Mouse (Mus musculus) heart, embryonic 15.5 days (tissue): Measurements from ENCODE around the gene Cspg4. TPM values are rescaled to one million over a fixed set of nuclear protein-coding genes. Genes with fewer than 3 reads are reported as not detected.
"Not testable (repeated sequence)": the region's sequence is repeated elsewhere in the genome, so short reads cannot be mapped to it uniquely, and the experiment has no call there.

ENCODE experiments used
- ATAC-seq: fragments of 200-750 bp; cut with Nextera tagmentation; replicated peaks from 2 replicates; pipeline ENCODE4 v1.8.0; 2017; ENCODE audit warnings: low read depth, moderate TSS enrichment; ENCODE audit not compliant: insufficient number of reproducible peaks, insufficient read depth, low FRiP score
- H3K27ac ChIP-seq: fragments of 300-500 bp; sonication (generic); 2 replicates; pipeline ENCODE4 v1.5.1; 2015; ENCODE audit warnings: mild to moderate bottlenecking, inconsistent platforms
- H3K27me3 ChIP-seq: fragments of 300-500 bp; sonication (generic); 2 replicates; pipeline ENCODE4 v1.6.1; 2015; ENCODE audit warnings: inconsistent platforms
- H3K36me3 ChIP-seq: fragments of 300-500 bp; sonication (generic); 2 replicates; pipeline ENCODE4 v1.6.1; 2015; ENCODE audit warnings: mild to moderate bottlenecking, inconsistent platforms
- H3K4me1 ChIP-seq: fragments of 300-500 bp; sonication (generic); replicated peaks from 2 replicates; pipeline ENCODE4 v1.6.1; 2015; ENCODE audit warnings: inconsistent platforms
- H3K4me2 ChIP-seq: fragments of 300-500 bp; sonication (generic); 2 replicates; pipeline ENCODE4 v1.6.1; 2015; ENCODE audit warnings: inconsistent platforms, mild to moderate bottlenecking, moderate library complexity
- H3K4me3 ChIP-seq: fragments of 300-500 bp; sonication (generic); 2 replicates; pipeline ENCODE4 v1.5.1; 2015; ENCODE audit warnings: mild to moderate bottlenecking, inconsistent platforms
- H3K9ac ChIP-seq: fragments of 300-500 bp; sonication (generic); 2 replicates; pipeline ENCODE4 v1.6.1; 2015; ENCODE audit warnings: mild to moderate bottlenecking, inconsistent platforms
- H3K9me3 ChIP-seq: fragments of 300-500 bp; sonication (generic); replicated peaks from 2 replicates; pipeline ENCODE4 v1.6.1; 2016; ENCODE audit warnings: inconsistent platforms
- WGBS: fragments of 180-500 bp; shearing (Covaris S2); methylation state at CpG from one replicate; pipeline ENCODE4 v1.1.7; 2015; ENCODE audit warnings: mixed read lengths; 5-methylcytosine and 5-hydroxymethylcytosine counted together
- polyA plus RNA-seq: library from polyadenylated mRNA; unstranded; fragments of >200 nt; fragmentation: Nextera tagmentation; extraction: Ambion mirVana; gene quantifications from 2 replicates; pipeline ENCODE4 v1.2.1, GENCODE M21; 2015

Gene Cspg4
- polyA plus RNA-seq, 1 experiment from 2014 or later: 28.9 TPM

DNA sequence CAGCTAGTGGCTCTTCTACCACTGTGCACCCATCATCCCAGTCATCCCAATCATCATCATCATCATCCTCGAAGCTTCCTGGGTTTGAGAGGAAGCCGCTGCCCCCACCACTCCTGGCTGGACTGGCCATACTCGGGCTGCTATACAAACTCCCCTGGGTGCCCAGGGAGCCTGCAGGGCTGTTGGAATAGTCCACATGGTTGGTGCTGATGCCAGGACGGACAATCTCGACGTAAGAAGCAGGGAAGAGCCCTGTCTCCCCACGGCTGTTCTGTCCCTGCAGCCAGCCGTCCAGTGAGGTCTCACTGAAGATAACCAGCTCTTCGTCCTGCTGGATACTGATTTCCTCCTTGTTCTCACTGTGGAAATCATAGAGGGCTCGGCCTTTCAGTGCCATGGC, 61.6 kb downstream of the Cspg4 start:
- Histone ChIP-seq H3K9me3 (no peaks in the 10 kb centered on the region), H3K4me3 (peak overlapping the region; percentile 75), H3K4me1 (peaks cover 55% of the 10 kb centered on the region), H3K9ac (peak overlapping the region; percentile 80), H3K27me3 (no peaks in the 10 kb centered on the region), H3K4me2 (peak overlapping the region; percentile 95), H3K27ac (peak overlapping the region; percentile 96), H3K36me3 (peaks cover 9% of the 10 kb centered on the region)
- WGBS: 66% methylated on average over 10 of the region's 10 CpGs
- no peak for ATAC-seq

DNA sequence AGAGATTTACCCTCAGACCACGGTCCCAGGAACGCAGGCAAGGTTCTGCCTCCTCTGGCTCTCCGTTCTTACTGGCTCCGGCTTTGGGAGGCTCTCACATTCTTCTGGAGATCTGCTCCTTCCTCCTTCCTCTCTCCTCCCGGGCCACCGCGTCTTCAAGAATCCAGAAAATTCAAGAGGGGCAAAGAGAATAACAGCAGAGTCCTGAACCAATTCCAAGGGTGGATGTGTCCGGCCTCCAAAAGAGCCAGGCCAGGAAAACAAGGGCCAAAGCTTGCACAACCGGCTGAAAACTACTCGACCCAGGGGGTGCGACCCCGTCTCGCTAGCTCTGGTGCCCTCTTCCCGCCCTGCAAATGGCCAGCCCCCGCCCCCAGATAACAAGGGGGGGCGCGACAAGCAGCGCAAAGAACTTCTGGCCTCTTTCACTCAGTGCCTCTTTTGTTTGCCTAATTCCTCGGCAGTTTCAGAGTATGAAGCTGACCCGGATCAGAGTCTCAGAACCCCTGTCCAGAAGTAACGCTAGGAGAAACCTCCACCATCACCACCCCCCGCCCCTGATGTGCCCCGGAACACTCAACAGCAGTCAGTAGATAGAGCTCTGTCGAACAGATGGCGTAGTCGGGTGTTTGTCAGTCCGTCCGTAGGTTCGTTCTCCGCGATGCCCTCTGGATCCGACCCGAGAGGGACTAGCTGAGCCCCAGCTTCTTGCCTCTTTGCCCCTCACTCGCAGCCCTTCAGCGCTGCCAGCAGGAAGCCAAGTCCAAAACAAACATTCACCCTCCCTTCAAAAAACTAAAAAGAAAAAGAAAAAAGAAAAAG, 62.6 kb downstream of the Cspg4 start:
- WGBS: 1% methylated on average over 35 of the region's 35 CpGs
- Histone ChIP-seq H3K4me3 (peak overlapping the region; percentile 75), H3K4me1 (peaks cover 55% of the 10 kb centered on the region), H3K27ac (peak overlapping the region; percentile 96), H3K36me3 (no peaks in the 10 kb centered on the region), H3K9ac (peak overlapping the region; percentile 80), H3K9me3 (no peaks in the 10 kb centered on the region), H3K27me3 (no peaks in the 10 kb centered on the region), H3K4me2 (peak overlapping the region; percentile 95)
- no peak for ATAC-seq

DNA sequence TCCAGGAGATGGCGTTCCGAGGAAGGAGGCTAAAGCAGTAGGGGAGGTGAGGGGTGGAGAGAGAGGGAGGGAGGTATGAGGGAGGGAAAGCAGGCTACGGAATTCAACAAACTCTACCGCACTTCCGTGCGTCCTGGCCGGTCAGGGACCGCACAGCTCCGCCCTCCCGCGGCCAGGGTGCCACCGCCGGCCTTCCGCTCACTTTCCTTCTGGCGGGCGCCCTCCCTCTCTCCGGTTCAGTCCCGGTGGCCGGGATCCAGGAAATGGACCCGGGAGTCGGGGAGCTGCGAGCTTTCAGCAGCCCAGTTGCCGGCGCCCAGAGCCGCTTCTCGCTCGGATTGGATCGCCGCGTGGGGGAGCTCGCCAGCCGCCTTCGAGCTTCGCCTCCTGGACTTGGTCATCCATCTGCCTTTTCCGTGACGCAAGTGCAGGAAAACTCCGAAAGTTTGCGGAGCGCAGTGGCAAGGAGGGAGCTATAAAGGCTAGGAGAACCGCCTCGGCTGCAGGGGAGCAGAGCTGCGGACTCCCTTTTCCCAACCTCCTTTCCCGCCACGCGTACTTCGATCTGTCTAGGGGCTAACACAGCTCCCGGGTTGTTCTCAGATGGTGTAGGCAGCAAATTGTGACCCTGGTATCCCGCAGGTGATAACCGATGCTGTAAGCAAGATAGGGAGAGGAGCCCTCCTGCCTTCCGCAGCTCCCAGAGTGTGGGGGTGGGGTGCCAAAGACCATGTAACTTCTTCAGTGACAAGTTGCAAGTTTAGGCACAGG, 63.4 kb downstream of the Cspg4 start, which contains the start of gene Snx33:
Gene Snx33, minus strand, starts transcription at position 331 of the 771 bp plus-strand sequence.
- Histone ChIP-seq H3K9ac (peak within 1 kb of the TSS; percentile 80), H3K27ac (peak within 1 kb of the TSS; percentile 96), H3K27me3 (no peaks in the 10 kb centered on the region), H3K9me3 (no peaks in the 10 kb centered on the region), H3K4me1 (peaks cover 48% of the 10 kb centered on the region), H3K36me3 (no peaks in the 10 kb centered on the region), H3K4me2 (peak within 1 kb of the TSS; percentile 95), H3K4me3 (peak within 1 kb of the TSS; percentile 75)
- WGBS: under 1% methylated on average over 50 of the region's 50 CpGs
- peak; percentile 72 for ATAC-seq

DNA sequence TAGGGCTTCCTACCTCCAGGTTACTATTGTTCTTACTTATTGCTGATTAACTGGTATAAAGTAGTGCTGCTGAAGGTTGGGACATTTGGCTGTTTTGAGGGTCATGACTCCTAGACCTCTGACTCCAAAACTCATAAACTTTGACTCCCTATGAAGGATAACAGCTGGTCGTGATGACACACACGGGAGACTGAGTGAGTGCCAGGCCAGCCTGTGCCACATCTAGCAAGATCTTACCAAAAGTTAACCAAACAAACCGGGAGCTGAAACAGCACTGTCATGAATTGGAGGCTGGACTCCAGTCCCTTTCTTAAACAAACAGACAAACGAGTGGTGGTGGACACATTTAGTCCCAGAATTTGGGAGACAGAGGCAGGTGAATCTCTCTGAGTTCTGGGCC, 64.7 kb downstream of the Cspg4 start:
- Histone ChIP-seq H3K4me3 (no peak overlapping the region), H3K27ac (no peak overlapping the region), H3K4me2 (no peak overlapping the region), H3K9ac (no peak overlapping the region), H3K36me3 (no peaks in the 10 kb centered on the region), H3K4me1 (peaks cover 36% of the 10 kb centered on the region), H3K9me3 (no peaks in the 10 kb centered on the region), H3K27me3 (no peaks in the 10 kb centered on the region)
- 50% methylated on average over 4 of the region's 4 CpGs for WGBS
- ATAC-seq: no peak

DNA sequence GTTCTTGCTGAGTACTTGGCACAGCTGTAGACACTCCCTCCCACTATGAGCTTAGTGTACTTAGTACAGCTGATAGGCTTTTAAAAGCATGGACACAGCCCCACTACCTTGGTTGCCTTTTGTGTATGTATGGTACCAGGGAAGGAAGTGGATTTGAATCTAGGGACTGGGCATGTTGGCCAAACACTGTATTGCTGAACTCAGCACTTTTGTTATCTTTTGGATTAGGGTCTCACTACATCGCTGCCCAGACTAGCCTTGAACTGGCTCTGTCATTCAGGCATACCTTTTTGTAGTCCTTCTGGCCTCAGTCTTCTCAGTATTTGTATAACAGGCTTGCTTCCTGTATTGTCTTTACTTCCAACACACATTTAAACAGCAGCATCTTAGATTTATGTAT, 65.7 kb downstream of the Cspg4 start:
- Histone ChIP-seq H3K9me3 (no peaks in the 10 kb centered on the region), H3K27me3 (no peaks in the 10 kb centered on the region), H3K4me2 (no peak overlapping the region), H3K4me1 (peaks cover 25% of the 10 kb centered on the region), H3K27ac (no peak overlapping the region), H3K4me3 (no peak overlapping the region), H3K36me3 (no peaks in the 10 kb centered on the region), H3K9ac (no peak overlapping the region)
- WGBS: 38% methylated on average over 1 of the region's 1 CpGs
- no peak for ATAC-seq

DNA sequence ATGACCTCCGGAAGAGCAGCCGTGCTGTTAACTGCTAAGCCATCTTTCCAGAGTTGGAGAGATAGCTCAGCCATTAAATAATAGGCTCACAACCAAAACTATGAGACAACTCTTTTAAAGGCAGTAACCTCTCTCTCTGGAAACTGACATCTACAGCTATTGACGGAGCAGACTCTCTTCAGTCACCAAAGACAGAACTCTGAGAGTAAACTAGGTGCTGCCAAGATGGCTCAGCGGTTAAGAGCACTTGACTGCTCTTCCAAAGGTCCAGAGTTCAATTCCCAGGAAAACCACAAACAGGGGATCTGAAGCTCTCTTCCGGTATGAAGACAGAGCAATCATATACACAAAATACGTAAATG, 72.0 kb downstream of the Cspg4 start:
- peak overlapping the region; percentile 79 for H3K4me3 ChIP-seq
- H3K27me3 ChIP-seq: no peaks in the 10 kb centered on the region
- H3K4me2 ChIP-seq: peak overlapping the region; percentile 65
- 15% methylated on average over 6 of the region's 6 CpGs for WGBS
- no peaks in the 10 kb centered on the region for H3K36me3 ChIP-seq
- H3K4me1 ChIP-seq: peaks cover 14% of the 10 kb centered on the region
- peak overlapping the region; percentile 49; the same call in 1 of the 2 replicates for H3K27ac ChIP-seq
- ATAC-seq: no peak
- H3K9me3 ChIP-seq: no peaks in the 10 kb centered on the region
- peak overlapping the region; percentile 27 for H3K9ac ChIP-seq

DNA sequence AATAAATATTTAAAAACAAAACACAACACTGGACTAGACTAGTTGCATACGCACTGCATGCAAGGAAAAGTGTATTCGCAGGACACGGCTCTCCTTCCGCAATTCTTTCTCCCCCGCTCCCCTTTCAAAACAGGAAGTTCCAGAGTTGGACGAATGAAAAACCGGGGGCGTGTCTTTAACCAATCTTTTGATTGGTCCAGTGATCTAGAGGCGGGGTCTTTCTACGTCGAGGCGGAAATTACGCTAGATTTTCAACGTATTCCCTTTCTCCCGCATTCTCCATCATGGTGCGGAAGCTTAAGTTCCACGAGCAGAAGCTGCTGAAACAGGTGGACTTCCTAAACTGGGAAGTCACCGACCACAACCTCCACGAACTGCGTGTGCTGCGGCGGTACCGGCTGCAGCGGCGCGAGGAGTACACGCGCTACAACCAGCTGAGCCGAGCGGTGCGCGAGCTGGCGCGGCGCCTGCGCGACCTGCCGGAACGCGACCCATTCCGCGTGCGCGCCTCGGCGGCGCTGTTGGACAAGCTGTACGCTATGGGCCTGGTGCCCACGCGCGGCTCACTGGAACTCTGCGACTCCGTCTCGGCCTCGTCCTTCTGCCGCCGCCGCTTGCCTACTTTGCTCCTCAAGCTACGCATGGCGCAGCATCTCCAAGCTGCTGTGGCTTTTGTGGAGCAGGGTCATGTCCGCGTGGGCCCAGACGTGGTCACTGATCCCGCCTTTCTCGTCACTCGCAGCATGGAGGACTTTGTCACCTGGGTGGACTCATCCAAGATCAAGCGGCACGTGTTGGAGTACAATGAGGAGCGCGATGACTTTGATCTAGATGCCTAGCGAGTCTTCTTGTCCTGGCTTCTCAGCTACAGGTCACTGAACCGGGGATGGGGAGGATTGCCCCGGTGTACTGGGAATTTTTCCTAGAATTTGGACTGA, 72.7 kb downstream of the Cspg4 start, which contains the start of gene Imp3:
Gene Imp3, plus strand, starts transcription at position 253 of the 938 bp plus-strand sequence.
- H3K9me3 ChIP-seq: no peaks in the 10 kb centered on the region
- peak within 1 kb of the TSS; percentile 80 for H3K4me2 ChIP-seq
- ATAC-seq: peak; percentile 91
- H3K27ac ChIP-seq: peak within 1 kb of the TSS; percentile 92
- under 1% methylated on average over 73 of the region's 73 CpGs for WGBS
- peaks cover 14% of the 10 kb centered on the region for H3K4me1 ChIP-seq
- no peaks in the 10 kb centered on the region for H3K36me3 ChIP-seq
- no peaks in the 10 kb centered on the region for H3K27me3 ChIP-seq
- peak within 1 kb of the TSS; percentile 79 for H3K9ac ChIP-seq
- peak within 1 kb of the TSS; percentile 79 for H3K4me3 ChIP-seq

DNA sequence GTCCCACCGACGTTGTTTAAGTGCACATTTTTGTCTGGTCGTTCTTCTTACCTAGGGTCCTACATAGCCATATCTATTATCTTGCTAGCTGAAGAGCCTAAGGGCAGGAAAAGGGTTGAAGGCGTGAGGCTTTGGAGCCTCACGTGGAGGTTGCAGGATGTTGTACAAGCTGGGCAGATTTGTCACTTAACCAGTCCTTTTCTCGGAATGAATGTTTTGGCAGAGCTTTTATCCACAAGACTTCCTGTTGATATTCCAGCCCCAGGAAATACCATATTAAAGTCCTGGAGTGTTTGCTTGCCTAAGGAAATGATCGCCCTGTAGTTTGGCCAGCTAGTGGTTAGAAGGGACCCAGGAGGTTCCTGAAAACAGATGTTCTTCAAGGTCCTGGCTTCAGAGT, 73.5 kb downstream of the Cspg4 start:
- H3K4me2 ChIP-seq: peak overlapping the region; percentile 80
- H3K36me3 ChIP-seq: no peaks in the 10 kb centered on the region
- H3K27ac ChIP-seq: peak overlapping the region; percentile 92
- no peaks in the 10 kb centered on the region for H3K9me3 ChIP-seq
- WGBS: 2% methylated on average over 7 of the region's 7 CpGs
- no peak for ATAC-seq
- peak overlapping the region; percentile 79 for H3K9ac ChIP-seq
- no peaks in the 10 kb centered on the region for H3K27me3 ChIP-seq
- H3K4me1 ChIP-seq: peaks cover 14% of the 10 kb centered on the region
- H3K4me3 ChIP-seq: peak overlapping the region; percentile 79

DNA sequence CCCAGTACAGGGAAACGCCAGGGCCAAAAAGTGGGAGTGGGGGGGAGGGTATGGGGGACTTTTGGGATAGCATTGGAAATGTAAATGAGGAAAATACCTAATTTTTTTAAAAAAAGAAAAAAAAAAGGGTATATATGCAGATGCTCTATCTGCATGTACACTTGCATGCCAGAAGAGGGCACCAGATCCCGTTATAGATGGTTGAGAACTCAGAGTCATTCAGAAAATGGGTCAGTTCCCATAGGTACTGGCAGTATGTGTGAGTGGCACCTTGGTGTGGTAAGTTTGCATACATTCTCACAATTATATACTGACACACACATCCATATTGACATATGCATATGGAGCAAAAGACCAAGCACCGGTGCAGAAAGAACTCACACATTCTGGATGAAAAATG, 82.6 kb downstream of the Cspg4 start:
- H3K27me3 ChIP-seq, H3K4me3 ChIP-seq, H3K4me2 ChIP-seq, H3K9me3 ChIP-seq, H3K27ac ChIP-seq, H3K9ac ChIP-seq, ATAC-seq, H3K36me3 ChIP-seq: not testable (repeated sequence)
- peaks cover 12% of the 10 kb centered on the region for H3K4me1 ChIP-seq
- WGBS: 25% methylated on average over 3 of the region's 3 CpGs

DNA sequence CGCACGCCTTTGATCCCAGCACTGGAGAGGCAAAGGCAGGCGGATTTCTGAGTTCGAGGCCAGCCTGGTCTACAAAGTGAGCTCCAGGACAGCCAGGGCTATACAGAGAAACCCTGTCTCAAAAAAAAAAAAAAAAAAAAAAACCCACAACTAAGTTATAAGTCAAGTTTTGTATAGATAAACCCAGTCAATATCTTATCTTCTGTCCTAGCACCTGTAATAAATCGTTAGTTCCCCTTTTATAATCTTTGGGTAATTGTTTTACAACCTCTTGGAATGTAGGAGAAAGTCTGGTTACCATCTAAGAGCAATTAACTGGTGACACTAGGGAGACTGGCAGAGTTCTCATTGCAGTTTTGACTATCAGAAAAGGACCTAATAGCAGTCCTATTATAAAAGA, 83.9 kb downstream of the Cspg4 start:
- not testable (repeated sequence) for H3K9ac ChIP-seq, H3K27ac ChIP-seq, H3K27me3 ChIP-seq, H3K9me3 ChIP-seq, H3K4me3 ChIP-seq, H3K36me3 ChIP-seq, H3K4me2 ChIP-seq, ATAC-seq
- H3K4me1 ChIP-seq: peaks cover 12% of the 10 kb centered on the region
- 60% methylated on average over 5 of the region's 5 CpGs for WGBS
